Comparison of ENCODE assay signal across 27 mouse cellular contexts in the genomic region with DNA sequence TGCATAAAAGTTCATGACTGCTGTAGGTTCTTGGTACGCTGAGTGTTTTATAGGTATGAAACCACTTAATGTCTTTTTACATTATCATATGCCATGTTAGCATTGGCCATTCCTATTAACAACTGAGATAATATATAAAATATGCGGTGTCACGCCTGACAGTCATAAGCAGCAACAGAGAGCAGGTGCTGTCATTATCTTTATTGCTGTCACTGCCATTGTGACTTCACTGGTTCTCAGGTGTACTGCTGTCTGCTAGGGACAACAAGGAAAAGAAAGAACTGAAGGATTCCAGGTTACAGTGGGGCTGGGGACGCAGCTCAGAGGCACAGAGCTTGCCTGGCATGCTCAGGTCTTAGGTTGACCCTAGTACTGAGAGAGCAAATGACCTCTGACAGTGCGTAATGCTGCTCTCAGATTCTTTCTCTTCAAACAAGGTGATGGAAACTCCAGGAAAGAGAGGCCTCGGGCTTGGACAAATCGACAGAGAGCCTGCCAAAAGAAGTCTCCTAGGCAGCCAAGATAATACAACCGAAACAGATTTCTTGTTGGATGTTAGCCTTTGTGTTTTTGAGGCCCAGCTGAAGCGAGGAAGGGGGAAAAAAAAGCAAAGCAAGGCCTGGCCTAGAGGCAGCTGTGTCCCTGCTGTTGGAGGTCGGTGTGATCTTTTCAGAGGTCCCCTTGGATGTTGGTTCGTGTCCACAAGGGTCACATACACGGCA.
A peak's percentile ranks its signal among the peaks of the same experiment; 100 is the strongest.
DNase-seq lines count a peak whose midpoint lies in the region; ATAC-seq and TF ChIP-seq lines count a peak whose summit lies in the region.
"Had no signal": no experiment of that assay in that cellular context is flagged by ENCODE, and none has a peak within 500 bp of the region (broad histone marks: within the 10 kb centered on the region; RNA-seq: fewer than 3 reads in every experiment).

No protein-coding gene starts in this region.

- H3K9me3 ChIP-seq in limb, embryonic 14.5 days (ENCODE audit: control insufficient read depth, low read length), result no peaks in the 10 kb centered on the region
- H3K9me3 ChIP-seq in limb, embryonic 10.5 days (replicated peaks), result no peaks in the 10 kb centered on the region
- H3K9me3 ChIP-seq in embryonic facial prominence, embryonic 15.5 days (replicated peaks), result no peaks in the 10 kb centered on the region
- no peaks in the 10 kb centered on the region for H3K9me3 ChIP-seq in limb, embryonic 15.5 days
- H3K9me3 ChIP-seq: heart, embryonic 10.5 days; hindbrain, embryonic 12.5 days; limb, embryonic 12.5 days; liver, embryonic 13.5 days; midbrain, embryonic 10.5 days; stomach, embryonic 15.5 days had no signal

- DNase-seq in gastrocnemius, postnatal 14 days, result peak; percentile 18
- no peak for DNase-seq in gastrocnemius, postnatal 36 days
- peak; percentile 52 for DNase-seq in limb, embryonic 14.5 days (ENCODE audit: low spot score)
- no peak for DNase-seq in limb, embryonic 10.5 days (ENCODE audit: low spot score)
- no peak for DNase-seq in layer of hippocampus, postnatal 36 days
- DNase-seq: adrenal gland, postnatal 36 days; cerebellum, adult 11 months; cerebellum, adult 9-11 months; kidney, adult 9 months; kidney, postnatal 14 days; liver, embryonic 13.5 days; lung, adult 2 months; retina, postnatal 1 day; right cerebral cortex, postnatal 4 days; thymus, adult 2 months; thymus, postnatal 4 days had no signal

- H3K9ac ChIP-seq in limb, embryonic 14.5 days (ENCODE audit: low read depth, low read length, severe bottlenecking), result no peak overlapping the region
- H3K9ac ChIP-seq in embryonic facial prominence, embryonic 15.5 days, result no peak overlapping the region
- H3K9ac ChIP-seq in limb, embryonic 15.5 days, result no peak overlapping the region
- H3K9ac ChIP-seq: hindbrain, embryonic 12.5 days; limb, embryonic 12.5 days; liver, embryonic 13.5 days; neural tube, embryonic 13.5 days; stomach, embryonic 15.5 days had no signal

- no peak overlapping the region for H3K4me2 ChIP-seq in limb, embryonic 14.5 days (replicated peaks; ENCODE audit: low read depth, low read length, severe bottlenecking)
- no peak overlapping the region for H3K4me2 ChIP-seq in embryonic facial prominence, embryonic 15.5 days (replicated peaks)
- H3K4me2 ChIP-seq in limb, embryonic 15.5 days, result no peak overlapping the region
- H3K4me2 ChIP-seq: hindbrain, embryonic 12.5 days; limb, embryonic 12.5 days; liver, embryonic 13.5 days; neural tube, embryonic 13.5 days; stomach, embryonic 15.5 days had no signal

- H3K36me3 ChIP-seq in limb, embryonic 14.5 days (ENCODE audit: control insufficient read depth, insufficient read depth, low read length), result no peaks in the 10 kb centered on the region
- no peaks in the 10 kb centered on the region for H3K36me3 ChIP-seq in limb, embryonic 10.5 days
- no peaks in the 10 kb centered on the region for H3K36me3 ChIP-seq in embryonic facial prominence, embryonic 15.5 days
- no peaks in the 10 kb centered on the region for H3K36me3 ChIP-seq in limb, embryonic 15.5 days
- H3K36me3 ChIP-seq: heart, embryonic 10.5 days; hindbrain, embryonic 12.5 days; limb, embryonic 12.5 days; liver, embryonic 13.5 days; midbrain, embryonic 10.5 days; neural tube, embryonic 13.5 days; stomach, embryonic 15.5 days had no signal

- H3K27me3 ChIP-seq in limb, embryonic 14.5 days (ENCODE audit: control insufficient read depth, insufficient read depth, low read length), result no peaks in the 10 kb centered on the region
- H3K27me3 ChIP-seq in limb, embryonic 10.5 days (ENCODE audit: low read depth, poor library complexity, severe bottlenecking), result no peaks in the 10 kb centered on the region
- no peaks in the 10 kb centered on the region for H3K27me3 ChIP-seq in embryonic facial prominence, embryonic 15.5 days
- no peaks in the 10 kb centered on the region for H3K27me3 ChIP-seq in limb, embryonic 15.5 days
- H3K27me3 ChIP-seq: hindbrain, embryonic 12.5 days; limb, embryonic 12.5 days; liver, embryonic 13.5 days; neural tube, embryonic 13.5 days; stomach, embryonic 15.5 days had no signal

- no peak for TF ChIP-seq POLR2A in limb, embryonic 14.5 days (IDR thresholded peaks at IDR 0.05; ENCODE audit: borderline replicate concordance, extremely low read depth, insufficient read depth, insufficient read length)

- WGBS in limb, embryonic 14.5 days, result 81% methylated on average over 12 of the region's 12 CpGs
- WGBS in limb, embryonic 10.5 days, result 88% methylated on average over 12 of the region's 12 CpGs
- WGBS in embryonic facial prominence, embryonic 15.5 days, result 72% methylated on average over 12 of the region's 12 CpGs
- WGBS in limb, embryonic 15.5 days, result 70% methylated on average over 12 of the region's 12 CpGs

- H3K27ac ChIP-seq in limb, embryonic 14.5 days (replicated peaks; ENCODE audit: low read depth, low read length), result 0 out of 2 replicates have a peak overlapping the region, but pooled peaks have one; percentile 19
- H3K27ac ChIP-seq in limb, embryonic 10.5 days, result no peak overlapping the region
- H3K27ac ChIP-seq in embryonic facial prominence, embryonic 15.5 days (replicated peaks), result 0 out of 2 replicates have a peak overlapping the region, but pooled peaks have one; percentile 22
- H3K27ac ChIP-seq in limb, embryonic 15.5 days, result peak overlapping the region; percentile 59; the same call in 1 of the 2 replicates
- H3K27ac ChIP-seq: heart, embryonic 10.5 days; hindbrain, embryonic 12.5 days; limb, embryonic 12.5 days; liver, embryonic 13.5 days; macrophage; midbrain, embryonic 10.5 days; neural tube, embryonic 13.5 days; stomach, embryonic 15.5 days had no signal

- no peaks in the 10 kb centered on the region for H3K4me1 ChIP-seq in limb, embryonic 14.5 days (ENCODE audit: control insufficient read depth, insufficient read depth, low read length)
- no peaks in the 10 kb centered on the region for H3K4me1 ChIP-seq in limb, embryonic 10.5 days
- no peaks in the 10 kb centered on the region for H3K4me1 ChIP-seq in embryonic facial prominence, embryonic 15.5 days
- no peaks in the 10 kb centered on the region for H3K4me1 ChIP-seq in limb, embryonic 15.5 days
- H3K4me1 ChIP-seq: heart, embryonic 10.5 days; hindbrain, embryonic 12.5 days; limb, embryonic 12.5 days; liver, embryonic 13.5 days; midbrain, embryonic 10.5 days; stomach, embryonic 15.5 days had no signal

- H3K4me3 ChIP-seq in limb, embryonic 14.5 days (replicated peaks; ENCODE audit: low read length), result no peak overlapping the region
- H3K4me3 ChIP-seq in limb, embryonic 10.5 days, result no peak overlapping the region
- H3K4me3 ChIP-seq in embryonic facial prominence, embryonic 15.5 days (replicated peaks), result no peak overlapping the region
- no peak overlapping the region for H3K4me3 ChIP-seq in limb, embryonic 15.5 days
- H3K4me3 ChIP-seq: heart, embryonic 10.5 days; hindbrain, embryonic 12.5 days; limb, embryonic 12.5 days; liver, embryonic 13.5 days; midbrain, embryonic 10.5 days; myocyte; neural tube, embryonic 13.5 days; stomach, embryonic 15.5 days had no signal

- intact Hi-C loops in gastrocnemius, postnatal 14 days (cut with DNase I; ENCODE audit: low total_unique reads), result no loop called here
- intact Hi-C loops in gastrocnemius, postnatal 36 days (cut with DNase I), result no loop called here

- ATAC-seq in limb, embryonic 14.5 days (ENCODE audit: low FRiP score, low read depth), result no peak
- ATAC-seq in embryonic facial prominence, embryonic 15.5 days (ENCODE audit: insufficient number of reproducible peaks, low FRiP score, low TSS enrichment, low read depth), result no peak; the same call in 1 of the 2 replicates
- ATAC-seq in limb, embryonic 15.5 days (ENCODE audit: insufficient number of reproducible peaks, low FRiP score, low TSS enrichment, low read depth), result no peak
- ATAC-seq: midbrain, embryonic 16.5 days had no signal

Comparison
In these comparisons a context has a peak if more than half of its experiments do, and no peak if none do; other contexts are left out.
1. DNase-seq: peak in gastrocnemius, postnatal 14 days (single experiment) and limb, embryonic 14.5 days (single experiment); none in gastrocnemius, postnatal 36 days (0 of 2), limb, embryonic 10.5 days (single experiment) and layer of hippocampus, postnatal 36 days (0 of 2).